Mouse (Mus musculus) small intestine, adult 2 months (tissue): ENCODE measurements around the gene Tuba8. TPM values are rescaled to one million over a fixed set of nuclear protein-coding genes. Genes with fewer than 3 reads are reported as not detected.

Experiments
- H3K27ac ChIP-seq: fragments of 200-500 bp; 2 replicates; pipeline ENCODE4 v1.5.1; 2012; ENCODE audit warnings: low read depth, low read length, control low read depth, inconsistent platforms; ENCODE audit not compliant: insufficient read depth
- H3K27me3 ChIP-seq: fragments of 200-500 bp; 2 replicates; pipeline ENCODE4 v1.6.1; 2012; ENCODE audit warnings: mild to moderate bottlenecking, moderate library complexity, low read length, inconsistent platforms; ENCODE audit not compliant: control insufficient read depth, insufficient read depth
- H3K36me3 ChIP-seq: fragments of 200-500 bp; 2 replicates; pipeline ENCODE4 v1.6.1; 2012; ENCODE audit warnings: mild to moderate bottlenecking, low read length, control low read depth, inconsistent platforms; ENCODE audit not compliant: control insufficient read depth, insufficient read depth
- H3K4me1 ChIP-seq: fragments of 200-500 bp; 2 replicates; pipeline ENCODE4 v1.6.1; 2012; ENCODE audit warnings: low read length, inconsistent platforms, mixed read lengths; ENCODE audit not compliant: control insufficient read depth, insufficient read depth, insufficient read length
- H3K4me3 ChIP-seq: fragments of 200-500 bp; 2 replicates; pipeline ENCODE4 v1.5.1; 2012; ENCODE audit warnings: low read depth, mild to moderate bottlenecking, control low read depth, inconsistent platforms, low read length, moderate library complexity
- CTCF ChIP-seq: fragments of 200-500 bp; IDR thresholded peaks from 2 replicates; pipeline ENCODE4 v1.5.1; 2012; ENCODE audit warnings: low read depth, mild to moderate bottlenecking, control low read depth, inconsistent platforms, low read length, moderate library complexity, mixed read lengths; ENCODE audit not compliant: insufficient replicate concordance, insufficient read length; ENCODE audit errors: extremely low read depth
- POLR2A ChIP-seq: fragments of 200-500 bp; IDR thresholded peaks from 2 replicates; pipeline ENCODE4 v1.6.1; 2012; ENCODE audit warnings: low read depth, mild to moderate bottlenecking, control low read depth, inconsistent platforms, low read length, moderate library complexity
- WGBS: fragments of 180-500 bp; shearing (Covaris S2); methylation state at CpG from one replicate; pipeline ENCODE4 v1.1.7; 2018; 5-methylcytosine and 5-hydroxymethylcytosine counted together
- polyA plus RNA-seq: library from polyadenylated mRNA; depleted of rRNA; stranded (reverse); fragments of >200 nt; gene quantifications from 2 replicates; pipeline ENCODE4 v1.2.3, GENCODE M21; 2012

Tuba8 gene
- polyA plus RNA-seq, 1 experiment = 0.25 TPM

GRCm38 (mm10) chr6:121250406-121250805, 39.9 kb downstream of the Tuba8 start:
- Histone ChIP-seq H3K27me3 (no peaks in the 10 kb centered on the region), H3K4me1 (peaks cover 8% of the 10 kb centered on the region), H3K4me3 (no peak overlapping the region), H3K27ac (no peak overlapping the region), H3K36me3 (0 out of 2 replicates have a peak, but pooled peaks cover 8% of the 10 kb centered on the region)
- WGBS = 63% methylated on average over 1 of the region's 1 CpGs
- TF ChIP-seq POLR2A = no peak
- TF ChIP-seq CTCF = no peak

DNA sequence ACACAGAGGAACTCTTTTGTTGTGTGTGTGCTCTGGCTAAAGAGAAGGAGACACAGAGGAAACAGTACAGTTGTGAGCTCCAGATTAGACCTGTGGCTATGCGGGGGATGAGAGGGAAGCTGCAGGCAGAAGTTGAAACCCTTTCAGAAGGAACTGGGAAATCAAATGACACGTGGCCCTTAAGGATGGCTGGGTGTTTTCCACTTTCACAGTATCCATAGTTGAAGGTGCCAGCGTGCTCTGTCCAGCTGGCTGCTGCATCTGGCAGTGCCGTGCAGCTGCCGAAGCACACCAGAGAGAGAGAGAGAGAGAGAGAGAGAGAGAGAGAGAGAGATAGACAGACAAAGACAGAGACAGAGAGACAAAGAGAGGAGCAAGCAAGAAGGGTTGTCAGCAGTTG, 40.8 kb downstream of the Tuba8 start:
- Histone ChIP-seq H3K27ac (no peak overlapping the region), H3K36me3 (0 out of 2 replicates have a peak, but pooled peaks cover 8% of the 10 kb centered on the region), H3K4me3 (no peak overlapping the region), H3K27me3 (no peaks in the 10 kb centered on the region), H3K4me1 (peaks cover 8% of the 10 kb centered on the region)
- TF ChIP-seq CTCF (no peak), POLR2A (no peak)
- 59% methylated on average over 5 of the region's 5 CpGs for WGBS

DNA sequence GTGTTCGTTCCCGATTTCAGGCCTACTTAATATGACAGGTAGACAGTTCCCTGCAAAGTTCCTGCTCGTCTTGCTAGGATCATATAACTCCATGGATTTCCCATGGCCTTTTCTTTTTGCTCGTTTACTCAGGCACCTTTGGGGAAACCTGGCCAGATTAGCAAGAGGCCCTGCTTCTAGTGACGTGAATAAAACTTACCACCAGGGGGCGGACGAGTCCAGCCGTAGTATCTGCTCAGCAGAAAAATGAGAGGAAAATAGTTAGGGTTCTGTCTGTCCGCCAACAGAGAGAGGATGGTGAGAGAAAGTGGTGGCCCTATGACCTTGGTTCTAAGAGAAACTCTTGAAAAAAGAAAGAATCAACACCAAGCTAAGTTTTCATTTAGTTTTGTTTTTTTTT, 50.1 kb downstream of the Tuba8 start:
- Histone ChIP-seq H3K4me1 (no peaks in the 10 kb centered on the region), H3K27ac (no peak overlapping the region), H3K27me3 (no peaks in the 10 kb centered on the region), H3K36me3 (peaks cover 12% of the 10 kb centered on the region), H3K4me3 (no peak overlapping the region)
- 25% methylated on average over 9 of the region's 9 CpGs for WGBS
- TF ChIP-seq CTCF = peak; percentile 71; the same call in 1 of the 2 replicates
- TF ChIP-seq POLR2A = no peak

GRCm38 (mm10) chr6:121261233-121261632, 50.7 kb downstream of the Tuba8 start:
- WGBS = 78% methylated on average over 8 of the region's 8 CpGs
- Histone ChIP-seq H3K4me1 (no peaks in the 10 kb centered on the region), H3K4me3 (no peak overlapping the region), H3K27me3 (no peaks in the 10 kb centered on the region), H3K27ac (no peak overlapping the region), H3K36me3 (peaks cover 14% of the 10 kb centered on the region)
- TF ChIP-seq CTCF = no peak
- no peak for TF ChIP-seq POLR2A

GRCm38 (mm10) chr6:121262004-121262403, 51.5 kb downstream of the Tuba8 start:
- 91% methylated on average over 10 of the region's 10 CpGs for WGBS
- Histone ChIP-seq H3K27me3 (no peaks in the 10 kb centered on the region), H3K4me3 (no peak overlapping the region), H3K36me3 (peaks cover 14% of the 10 kb centered on the region), H3K27ac (no peak overlapping the region), H3K4me1 (no peaks in the 10 kb centered on the region)
- TF ChIP-seq POLR2A (no peak), CTCF (no peak)

DNA sequence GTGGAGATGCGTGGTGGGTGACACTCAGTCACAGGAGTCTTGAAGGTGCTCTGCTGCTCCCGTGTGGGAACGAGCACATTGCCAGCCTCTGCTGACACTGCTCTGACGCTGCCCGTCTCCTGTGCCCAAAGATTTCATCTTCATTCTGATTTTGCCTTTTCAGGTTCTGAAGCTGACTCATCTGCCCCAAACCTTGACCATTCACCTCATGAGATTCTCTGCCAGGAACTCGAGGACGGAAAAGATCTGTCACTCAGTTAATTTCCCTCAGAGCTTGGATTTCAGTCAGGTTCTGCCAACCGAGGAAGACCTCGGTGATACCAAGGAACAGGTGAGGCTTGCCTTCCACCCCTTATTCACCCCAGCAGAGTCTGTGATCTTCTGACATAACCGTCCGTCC, 52.0 kb downstream of the Tuba8 start:
- Histone ChIP-seq H3K27me3 (no peaks in the 10 kb centered on the region), H3K27ac (no peak overlapping the region), H3K4me3 (no peak overlapping the region), H3K4me1 (no peaks in the 10 kb centered on the region), H3K36me3 (peaks cover 14% of the 10 kb centered on the region)
- WGBS = 88% methylated on average over 11 of the region's 11 CpGs
- TF ChIP-seq CTCF (no peak), POLR2A (no peak)

DNA sequence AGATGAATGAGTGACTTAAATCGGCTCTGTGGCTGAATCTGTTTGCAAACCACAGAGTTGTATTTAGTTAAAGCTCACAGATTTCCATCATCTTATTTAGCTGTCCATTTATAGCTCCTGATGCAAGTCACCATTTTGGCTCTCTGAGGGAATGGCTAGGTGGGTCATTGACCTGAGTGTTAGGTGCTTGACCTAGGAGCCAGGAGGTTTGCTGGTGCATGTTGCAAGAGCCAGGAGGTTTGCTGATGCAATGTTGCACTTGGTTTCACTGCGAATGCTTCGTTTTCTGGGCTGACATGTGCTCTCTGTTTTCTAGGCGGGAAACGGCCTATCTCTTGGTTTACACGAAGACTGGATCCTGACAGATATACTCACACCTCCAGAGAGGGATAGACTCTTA, 59.7 kb downstream of the Tuba8 start:
- TF ChIP-seq CTCF (no peak), POLR2A (no peak)
- Histone ChIP-seq H3K27ac (no peak overlapping the region), H3K36me3 (peaks cover 4% of the 10 kb centered on the region), H3K27me3 (no peaks in the 10 kb centered on the region), H3K4me1 (no peaks in the 10 kb centered on the region; the same call in 1 of the 2 replicates), H3K4me3 (no peak overlapping the region)
- WGBS = 79% methylated on average over 6 of the region's 6 CpGs

DNA sequence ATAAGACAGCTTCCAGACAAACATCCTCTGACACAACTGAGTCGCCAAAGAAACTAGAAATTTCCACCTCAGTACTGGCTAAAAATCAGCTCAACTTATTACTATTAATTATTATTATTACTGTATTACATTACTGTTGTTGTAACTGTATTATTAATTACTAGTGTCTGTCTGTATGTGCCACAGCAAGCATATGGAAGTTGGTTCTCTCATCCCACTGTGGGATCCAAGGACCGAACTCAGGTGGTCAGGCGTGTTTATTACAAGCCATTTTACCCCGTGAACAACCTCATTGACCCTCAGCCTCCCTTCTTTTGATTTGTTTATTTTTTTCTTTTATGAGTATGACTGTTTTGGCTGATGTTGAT, 61.2 kb downstream of the Tuba8 start:
- Histone ChIP-seq H3K27me3 (no peaks in the 10 kb centered on the region), H3K27ac (no peak overlapping the region), H3K36me3 (no peaks in the 10 kb centered on the region), H3K4me1 (no peaks in the 10 kb centered on the region; the same call in 1 of the 2 replicates), H3K4me3 (no peak overlapping the region)
- TF ChIP-seq CTCF (no peak), POLR2A (no peak)
- WGBS = 15% methylated on average over 4 of the region's 4 CpGs
